Mouse (Mus musculus) midbrain, embryonic 16.5 days (tissue): ENCODE measurements around the gene Nup98. TPM values are rescaled to one million over a fixed set of nuclear protein-coding genes. Genes with fewer than 3 reads are reported as not detected.

ENCODE experiments used
- ATAC-seq: fragments of 200-750 bp; cut with Nextera tagmentation; 2 replicates; pipeline ENCODE4 v1.8.0; 2017; ENCODE audit warnings: moderate TSS enrichment
- H3K27ac ChIP-seq: fragments of 300-500 bp; sonication (generic); 2 replicates; pipeline ENCODE4 v1.5.1; 2014; ENCODE audit warnings: mild to moderate bottlenecking, low read length, mixed read lengths
- H3K27me3 ChIP-seq: fragments of 300-500 bp; sonication (generic); 2 replicates; pipeline ENCODE4 v1.6.1; 2014; ENCODE audit warnings: low read depth, low read length, mixed read lengths; ENCODE audit not compliant: control insufficient read depth, insufficient read depth
- H3K36me3 ChIP-seq: fragments of 300-500 bp; sonication (generic); 2 replicates; pipeline ENCODE4 v1.6.1; 2014; ENCODE audit warnings: mild to moderate bottlenecking, low read length, moderate library complexity, mixed read lengths; ENCODE audit not compliant: control insufficient read depth, insufficient read depth
- H3K4me1 ChIP-seq: fragments of 300-500 bp; sonication (generic); 2 replicates; pipeline ENCODE4 v1.6.1; 2014; ENCODE audit warnings: mild to moderate bottlenecking, low read length, mixed read lengths; ENCODE audit not compliant: control insufficient read depth, insufficient read depth
- H3K4me2 ChIP-seq: fragments of 300-500 bp; sonication (generic); 2 replicates; pipeline ENCODE4 v1.6.1; 2014; ENCODE audit warnings: mild to moderate bottlenecking, low read length, mixed read lengths
- H3K4me3 ChIP-seq: fragments of 300-500 bp; sonication (generic); 2 replicates; pipeline ENCODE4 v1.5.1; 2014; ENCODE audit warnings: low read depth, mild to moderate bottlenecking, low read length, moderate library complexity, mixed read lengths
- H3K9ac ChIP-seq: fragments of 300-500 bp; sonication (generic); 2 replicates; pipeline ENCODE4 v1.6.1; 2014; ENCODE audit warnings: low read depth, low read length, mixed read lengths
- H3K9me3 ChIP-seq: fragments of 300-500 bp; sonication (generic); replicated peaks from 2 replicates; pipeline ENCODE4 v1.6.1; 2014; ENCODE audit warnings: mild to moderate bottlenecking, low read length, mixed read lengths; ENCODE audit not compliant: control insufficient read depth, poor library complexity, severe bottlenecking
- WGBS: fragments of 180-500 bp; shearing (Covaris S2); extraction: QIAGEN DNeasy Blood & Tissue Kit; methylation state at CpG from one replicate; pipeline ENCODE4 v1.1.7; 2014; 5-methylcytosine and 5-hydroxymethylcytosine counted together
- polyA plus RNA-seq: library from polyadenylated mRNA; unstranded; fragments of >200 nt; fragmentation: Nextera tagmentation; extraction: Ambion mirVana; gene quantifications from 2 replicates; pipeline ENCODE4 v1.2.1, GENCODE M21; 2015

The Nup98 gene
- polyA plus RNA-seq, 1 experiment from 2014 or later: 19.9 TPM

DNA sequence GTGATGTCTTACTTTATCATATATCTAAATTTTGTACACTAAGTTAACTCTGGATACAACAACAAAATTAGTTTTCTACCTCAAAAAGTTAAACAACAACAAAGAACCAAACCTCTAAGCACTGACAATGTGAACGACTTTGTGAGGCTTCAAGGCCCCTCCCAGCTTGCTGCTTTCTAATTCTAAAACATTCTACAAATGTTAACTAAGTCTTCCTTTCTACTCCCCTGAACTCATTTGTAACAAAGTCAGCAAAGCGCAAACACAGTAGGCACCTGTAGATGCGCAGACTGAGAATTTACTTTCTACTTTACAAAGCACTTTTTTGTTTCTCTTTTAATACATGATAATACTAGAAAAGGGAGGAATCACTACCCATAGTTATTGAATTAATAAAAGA, 9.4 kb downstream of the Nup98 start:
- Histone ChIP-seq H3K4me1 (no peaks in the 10 kb centered on the region), H3K27me3 (no peaks in the 10 kb centered on the region), H3K4me2 (no peak overlapping the region), H3K27ac (no peak overlapping the region), H3K9ac (no peak overlapping the region), H3K9me3 (no peaks in the 10 kb centered on the region), H3K4me3 (no peak overlapping the region), H3K36me3 (no peaks in the 10 kb centered on the region)
- no peak for ATAC-seq
- WGBS: 78% methylated on average over 3 of the region's 3 CpGs

DNA sequence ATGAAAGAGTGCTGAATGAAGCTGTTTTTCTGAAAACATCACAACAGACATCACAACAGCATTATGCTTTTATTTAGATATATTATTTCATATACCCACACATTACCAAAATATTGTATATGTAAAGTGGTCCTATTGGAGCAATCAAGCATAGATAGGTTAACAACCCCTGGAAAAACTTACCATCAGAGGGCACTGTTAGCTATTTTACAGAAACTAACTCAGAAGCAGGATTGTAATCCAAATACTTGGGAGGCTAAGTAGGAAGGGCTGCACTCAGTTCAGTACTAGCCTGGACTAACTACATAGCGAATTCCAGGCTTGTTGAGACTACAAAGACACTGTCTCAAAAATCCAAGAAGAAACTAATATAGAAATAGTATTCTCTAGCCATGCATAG, 17.6 kb downstream of the Nup98 start:
- peaks cover 21% of the 10 kb centered on the region for H3K36me3 ChIP-seq

DNA sequence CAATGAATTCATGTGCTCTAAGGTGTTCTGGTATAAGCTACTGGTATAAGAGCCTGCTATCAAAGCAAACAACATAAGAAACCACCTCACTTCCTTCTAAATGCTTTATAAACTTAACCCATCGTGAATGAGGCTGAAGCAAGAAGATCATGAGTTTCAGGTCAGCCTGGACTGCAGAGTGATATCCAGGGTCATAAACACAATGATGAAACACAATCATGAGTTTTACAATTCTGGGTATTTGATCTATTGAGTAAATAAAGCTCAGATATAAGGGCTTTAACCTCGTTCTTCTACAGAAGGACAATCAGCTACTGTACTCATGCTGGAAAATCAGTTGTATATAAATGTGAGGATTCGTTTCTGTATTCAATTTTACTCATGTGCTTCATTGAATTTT, 26.1 kb downstream of the Nup98 start:
- WGBS: 87% methylated on average over 3 of the region's 3 CpGs

More for the DNA sequence above, 17.6 kb downstream of the Nup98 start:
- WGBS: 94% methylated on average over 1 of the region's 1 CpGs
- H3K4me2 ChIP-seq: no peak overlapping the region
- H3K4me1 ChIP-seq: no peaks in the 10 kb centered on the region
- no peak overlapping the region for H3K4me3 ChIP-seq
- no peak overlapping the region for H3K27ac ChIP-seq
- no peak for ATAC-seq
- H3K9me3 ChIP-seq: no peaks in the 10 kb centered on the region
- H3K27me3 ChIP-seq: no peaks in the 10 kb centered on the region
- no peak overlapping the region for H3K9ac ChIP-seq

DNA sequence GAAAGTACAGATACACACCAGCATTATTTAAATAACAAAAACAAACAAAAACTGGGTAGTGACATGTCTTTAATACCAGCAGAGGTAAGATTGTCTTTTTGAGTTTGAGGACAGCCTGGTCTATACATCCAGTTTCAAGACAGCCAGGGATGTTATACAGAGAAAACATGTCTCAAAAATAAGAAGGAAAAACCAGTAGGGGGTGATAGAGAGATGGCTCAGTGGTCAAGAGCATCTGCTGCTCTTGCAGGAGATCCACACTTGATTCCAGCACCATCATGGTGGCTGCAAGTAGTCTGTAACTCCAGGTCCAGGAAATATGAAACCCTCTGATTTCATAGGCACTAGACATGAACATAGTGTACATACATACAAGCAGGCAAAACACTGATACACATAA, 39.7 kb downstream of the Nup98 start:
- Histone ChIP-seq H3K4me3 (no peak overlapping the region), H3K27me3 (no peaks in the 10 kb centered on the region), H3K9me3 (no peaks in the 10 kb centered on the region), H3K4me2 (no peak overlapping the region), H3K27ac (no peak overlapping the region), H3K9ac (no peak overlapping the region), H3K4me1 (no peaks in the 10 kb centered on the region), H3K36me3 (peaks cover 3% of the 10 kb centered on the region; the same call in 1 of the 2 replicates)
- no peak for ATAC-seq

More for the DNA sequence above, 26.1 kb downstream of the Nup98 start:
- H3K36me3 ChIP-seq: peaks cover 30% of the 10 kb centered on the region
- no peak for ATAC-seq
- H3K4me1 ChIP-seq: no peaks in the 10 kb centered on the region
- H3K9me3 ChIP-seq: no peaks in the 10 kb centered on the region
- H3K4me2 ChIP-seq: no peak overlapping the region
- no peak overlapping the region for H3K4me3 ChIP-seq
- no peak overlapping the region for H3K27ac ChIP-seq
- H3K9ac ChIP-seq: no peak overlapping the region
- H3K27me3 ChIP-seq: no peaks in the 10 kb centered on the region

DNA sequence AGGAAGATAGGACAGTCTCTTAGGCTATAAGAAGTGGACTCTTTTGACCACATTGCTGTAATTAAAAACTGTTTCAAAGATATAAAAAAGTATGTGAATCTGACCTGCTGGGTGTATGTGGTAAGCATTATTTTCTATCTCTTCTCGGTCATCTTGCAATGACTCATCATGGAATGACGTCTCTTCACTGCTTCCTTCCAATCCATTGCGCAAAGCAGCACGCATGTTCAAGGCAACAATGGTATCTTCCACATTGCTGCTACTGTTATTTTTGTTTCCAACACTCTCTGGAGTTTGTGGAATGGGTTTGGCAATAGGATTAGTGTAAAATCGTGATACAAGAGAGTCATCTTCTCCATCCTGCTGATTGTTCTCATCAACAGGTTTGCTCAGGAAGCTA, 56.3 kb downstream of the Nup98 start:
- Histone ChIP-seq H3K9me3 (no peaks in the 10 kb centered on the region), H3K27ac (no peak overlapping the region), H3K27me3 (no peaks in the 10 kb centered on the region), H3K4me1 (no peaks in the 10 kb centered on the region), H3K4me3 (no peak overlapping the region), H3K4me2 (no peak overlapping the region), H3K36me3 (peaks cover 25% of the 10 kb centered on the region), H3K9ac (no peak overlapping the region)
- ATAC-seq: no peak
- 96% methylated on average over 5 of the region's 5 CpGs for WGBS

DNA sequence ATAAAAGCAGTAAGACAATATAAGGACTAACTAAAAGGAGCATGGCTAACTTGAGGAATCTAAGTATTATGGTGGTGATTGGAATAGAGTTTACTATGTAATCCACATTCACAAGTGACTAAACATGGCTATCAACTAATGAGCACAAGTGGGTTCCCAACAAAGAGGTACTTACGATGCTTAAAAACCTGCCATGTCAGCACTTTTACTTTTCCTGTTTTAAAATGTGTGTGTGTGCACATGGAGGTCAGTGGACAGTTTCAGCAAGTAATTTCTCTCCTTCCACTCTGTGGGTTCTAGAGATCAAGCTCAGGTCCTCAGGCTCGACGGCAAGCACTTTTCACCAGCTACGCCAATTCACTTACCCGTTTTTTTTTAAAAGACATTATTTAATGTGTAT, 72.1 kb downstream of the Nup98 start:
- no peak overlapping the region for H3K4me3 ChIP-seq
- H3K27me3 ChIP-seq: no peaks in the 10 kb centered on the region
- H3K4me2 ChIP-seq: no peak overlapping the region
- H3K4me1 ChIP-seq: no peaks in the 10 kb centered on the region
- peaks cover 25% of the 10 kb centered on the region for H3K36me3 ChIP-seq
- no peak for ATAC-seq
- no peaks in the 10 kb centered on the region for H3K9me3 ChIP-seq
- H3K9ac ChIP-seq: no peak overlapping the region
- 98% methylated on average over 5 of the region's 5 CpGs for whole genome bisulfite sequencing
- H3K27ac ChIP-seq: no peak overlapping the region

DNA sequence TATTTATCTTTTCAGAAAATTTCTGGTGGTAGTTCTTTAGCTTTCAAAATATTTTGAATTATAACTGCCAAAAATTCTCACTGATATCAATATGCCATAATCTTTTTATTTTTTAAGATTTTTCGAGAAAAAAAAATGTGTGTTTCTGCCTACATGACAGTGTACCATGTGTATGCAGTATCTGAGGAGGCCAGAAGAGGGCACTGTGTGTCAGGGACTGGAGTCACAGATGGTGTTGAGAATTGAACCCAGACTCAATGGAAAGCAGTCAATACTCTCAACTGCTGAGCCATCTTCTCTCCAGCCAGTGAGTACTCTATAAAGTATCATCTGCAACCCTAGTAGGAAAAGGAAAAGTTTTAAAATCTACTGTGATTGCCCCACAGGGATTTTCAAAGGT, 72.5 kb downstream of the Nup98 start:
- no peaks in the 10 kb centered on the region for H3K4me1 ChIP-seq
- no peaks in the 10 kb centered on the region for H3K9me3 ChIP-seq
- no peak overlapping the region for H3K27ac ChIP-seq
- peaks cover 24% of the 10 kb centered on the region for H3K36me3 ChIP-seq
- H3K4me3 ChIP-seq: no peak overlapping the region
- no peaks in the 10 kb centered on the region for H3K27me3 ChIP-seq
- no peak overlapping the region for H3K9ac ChIP-seq
- no peak for ATAC-seq
- 88% methylated on average over 1 of the region's 1 CpGs for WGBS
- no peak overlapping the region for H3K4me2 ChIP-seq

DNA sequence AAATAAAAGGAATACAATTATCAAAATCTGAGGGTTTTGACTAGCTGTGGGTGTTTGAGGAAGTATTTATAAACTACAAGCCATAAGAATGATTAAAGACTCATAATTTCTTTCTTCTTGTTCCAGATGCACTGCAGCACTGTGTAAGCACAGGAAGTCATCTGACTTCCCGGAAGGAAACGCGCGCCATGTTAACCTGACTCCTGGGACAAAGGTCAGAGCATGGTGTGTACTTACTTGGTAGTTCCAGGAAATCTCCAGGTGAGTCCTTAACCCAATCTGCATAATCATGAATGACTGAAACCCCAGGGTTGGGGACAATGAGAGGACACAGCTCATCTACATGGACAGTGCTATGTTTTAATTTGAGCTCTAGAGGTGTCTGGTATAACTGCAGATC, 77.6 kb downstream of the Nup98 start:
- no peak overlapping the region for H3K9ac ChIP-seq
- no peaks in the 10 kb centered on the region for H3K27me3 ChIP-seq
- no peak overlapping the region for H3K4me3 ChIP-seq
- H3K9me3 ChIP-seq: no peaks in the 10 kb centered on the region
- H3K4me1 ChIP-seq: no peaks in the 10 kb centered on the region
- peaks cover 29% of the 10 kb centered on the region for H3K36me3 ChIP-seq
- 100% methylated on average over 4 of the region's 4 CpGs for WGBS
- no peak overlapping the region for H3K4me2 ChIP-seq
- ATAC-seq: no peak
- no peak overlapping the region for H3K27ac ChIP-seq

DNA sequence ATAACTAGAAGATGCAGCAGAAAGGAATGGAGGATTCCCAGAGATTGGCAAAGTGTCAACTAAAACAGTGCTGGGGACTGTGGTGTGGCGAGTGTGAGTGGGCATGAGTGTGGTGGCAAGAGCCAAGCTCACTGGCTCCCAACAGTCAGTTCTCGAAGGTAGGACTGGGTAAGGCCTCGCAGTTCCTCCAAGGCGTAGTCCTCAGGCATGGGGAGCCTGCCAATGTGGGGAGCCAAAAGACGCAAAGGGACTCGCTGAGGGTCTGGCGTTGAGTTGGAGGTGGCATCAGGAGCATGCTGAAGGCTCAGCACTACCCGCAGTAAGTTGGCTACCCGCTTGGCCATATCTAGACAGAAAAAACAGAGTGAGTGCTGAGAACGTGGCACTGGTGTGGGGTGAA, 89.7 kb downstream of the Nup98 start:
- ATAC-seq: no peak
- Histone ChIP-seq H3K9ac (no peak overlapping the region), H3K27ac (no peak overlapping the region), H3K4me3 (no peak overlapping the region), H3K4me1 (no peaks in the 10 kb centered on the region), H3K27me3 (no peaks in the 10 kb centered on the region), H3K4me2 (no peak overlapping the region), H3K9me3 (no peaks in the 10 kb centered on the region), H3K36me3 (peaks cover 57% of the 10 kb centered on the region)
- WGBS: 95% methylated on average over 10 of the region's 10 CpGs

DNA sequence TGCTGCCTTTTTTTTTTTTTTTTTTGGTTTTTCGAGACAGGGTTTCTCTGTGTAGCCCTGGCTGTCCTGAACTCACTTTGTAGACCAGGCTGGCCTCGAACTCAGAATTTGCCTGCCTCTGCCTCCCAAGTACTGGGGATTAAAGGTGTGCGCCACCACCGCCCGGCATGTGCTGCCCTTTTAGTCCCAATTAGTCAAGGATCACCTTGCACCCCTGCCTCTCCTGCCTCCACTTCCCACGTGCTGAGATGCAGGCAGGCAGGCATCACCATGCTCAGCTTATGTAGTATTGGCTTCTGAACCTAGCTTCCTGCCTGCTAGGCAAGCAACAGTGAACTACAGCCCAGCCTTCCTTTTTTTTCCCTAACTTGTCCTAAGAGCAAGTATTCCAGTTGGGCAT, 92.6 kb downstream of the Nup98 start:
- Histone ChIP-seq H3K9ac (no peak overlapping the region), H3K36me3 (peaks cover 34% of the 10 kb centered on the region), H3K4me1 (no peaks in the 10 kb centered on the region), H3K4me2 (no peak overlapping the region), H3K4me3 (no peak overlapping the region), H3K9me3 (no peaks in the 10 kb centered on the region), H3K27ac (no peak overlapping the region), H3K27me3 (no peaks in the 10 kb centered on the region)
- ATAC-seq: no peak
- WGBS: 73% methylated on average over 6 of the region's 6 CpGs
